Mouse (Mus musculus) c-Kit-positive CD71-negative TER-119-negative erythroid progenitor cells, embryonic 14.5 days (primary cell): ENCODE data around the gene 4930539E08Rik.
A peak's percentile ranks its signal among the peaks of the same experiment; 100 is the strongest.

Experiments used
- DNase-seq: peaks from one replicate; pipeline ENCODE4 v3.0.0-alpha.2; 2013; ENCODE audit warnings: low read depth

4930539E08Rik gene

DNA sequence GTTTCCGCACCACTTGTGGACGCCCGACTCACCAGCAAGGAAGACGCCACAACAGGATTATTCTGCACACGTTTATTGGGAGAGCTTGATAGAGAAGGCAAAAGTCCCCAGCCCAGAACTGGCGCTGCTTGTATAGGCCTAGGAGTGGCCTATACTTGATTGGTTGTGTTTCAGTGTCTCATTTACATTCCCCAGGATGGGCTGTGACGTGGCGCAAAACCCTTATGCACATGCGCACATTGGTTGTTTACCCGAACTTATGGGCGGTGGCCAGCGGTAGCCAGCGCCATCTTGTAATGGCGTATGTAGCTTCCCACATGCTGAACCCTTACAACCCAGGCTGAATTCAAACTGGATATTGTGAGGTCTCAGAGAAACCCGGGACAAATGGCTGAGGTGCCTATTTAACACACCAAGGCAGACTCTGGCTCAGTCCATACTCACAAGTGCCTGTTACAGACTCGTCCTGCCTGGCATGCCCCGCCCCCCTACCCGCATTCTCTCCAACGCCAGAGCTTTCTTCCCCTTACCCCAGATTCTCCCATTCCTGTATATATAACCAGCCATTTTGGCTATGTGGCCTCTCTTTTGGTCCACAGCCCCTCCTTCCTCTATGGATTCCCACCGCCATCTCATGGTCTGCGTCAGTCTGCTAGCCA lies 19.8 kb downstream of the 4930539E08Rik start:
- no peak for DNase-seq

DNA sequence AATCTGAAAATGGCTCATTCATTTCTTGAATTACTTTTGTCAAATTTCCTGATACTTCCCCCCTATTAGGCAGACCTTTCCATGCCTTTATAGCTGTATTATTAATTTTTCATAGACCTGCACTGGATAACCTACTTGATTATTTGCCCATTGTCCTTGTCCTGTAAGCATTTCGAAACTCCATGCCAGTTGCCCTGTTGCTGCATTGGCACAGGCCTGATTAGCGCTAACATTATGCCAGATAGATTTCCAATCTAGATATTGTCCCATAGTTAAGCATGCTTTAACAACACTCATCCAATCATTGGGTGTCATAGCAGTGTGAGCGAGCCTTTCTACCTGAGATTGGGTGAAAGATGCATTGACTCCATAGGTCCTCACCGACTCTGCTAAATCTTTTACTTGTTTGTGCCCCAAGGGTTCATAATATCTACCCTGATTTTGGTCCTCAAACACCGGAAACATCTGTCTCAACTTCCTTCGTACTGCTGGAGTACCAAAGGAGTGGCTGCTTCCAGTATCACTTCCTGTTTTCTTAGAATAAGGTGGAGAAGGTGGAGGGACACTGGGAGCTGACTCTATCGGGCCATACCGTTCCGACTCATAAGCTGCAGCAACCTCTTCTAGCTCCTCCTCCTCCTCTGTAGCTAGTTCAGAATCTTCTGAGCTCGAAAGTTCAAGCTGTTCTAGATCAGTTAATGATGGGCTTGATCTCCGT lies 20.9 kb downstream of the 4930539E08Rik start:
- DNase-seq = no peak

DNA sequence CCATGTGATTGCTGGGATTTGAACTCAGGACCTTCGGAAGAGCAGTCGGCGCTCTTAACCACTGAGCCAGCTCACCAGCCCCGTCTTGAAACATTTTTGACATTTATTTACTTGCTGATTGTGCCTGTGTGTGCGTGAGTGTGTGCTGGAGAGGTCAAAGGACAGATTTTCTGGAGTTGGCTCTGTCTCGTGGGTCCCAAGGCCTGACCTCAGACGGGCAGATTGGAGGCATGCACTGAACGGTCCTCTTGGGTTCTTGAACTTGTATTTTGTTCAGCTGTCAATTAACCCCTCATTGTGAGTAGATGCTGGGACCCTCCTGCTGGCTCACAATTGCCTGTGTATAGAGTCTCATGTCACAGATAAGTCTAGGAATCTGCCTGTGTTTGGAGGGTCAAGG lies 28.9 kb downstream of the 4930539E08Rik start:
- no peak for DNase-seq

DNA sequence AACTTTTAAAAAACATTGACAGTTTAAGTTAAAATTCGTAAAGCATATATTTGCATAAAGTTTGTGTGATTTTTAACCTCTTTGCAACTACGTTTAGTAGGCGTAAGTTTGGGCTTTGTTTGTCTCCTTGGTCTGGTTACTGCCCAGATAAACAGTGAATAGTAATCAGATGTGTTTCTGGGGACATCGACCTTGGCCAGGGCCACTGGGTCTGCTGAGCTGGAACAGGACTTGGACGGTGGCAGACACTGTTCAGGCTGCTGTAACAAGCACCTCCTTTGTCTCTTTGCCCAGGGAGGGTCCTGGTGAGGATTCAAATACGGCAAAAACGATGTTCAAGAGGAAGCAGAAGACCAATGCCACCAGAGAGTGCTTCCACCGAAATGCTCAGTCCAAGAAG lies 29.9 kb downstream of the 4930539E08Rik start:
- no peak for DNase-seq

DNA sequence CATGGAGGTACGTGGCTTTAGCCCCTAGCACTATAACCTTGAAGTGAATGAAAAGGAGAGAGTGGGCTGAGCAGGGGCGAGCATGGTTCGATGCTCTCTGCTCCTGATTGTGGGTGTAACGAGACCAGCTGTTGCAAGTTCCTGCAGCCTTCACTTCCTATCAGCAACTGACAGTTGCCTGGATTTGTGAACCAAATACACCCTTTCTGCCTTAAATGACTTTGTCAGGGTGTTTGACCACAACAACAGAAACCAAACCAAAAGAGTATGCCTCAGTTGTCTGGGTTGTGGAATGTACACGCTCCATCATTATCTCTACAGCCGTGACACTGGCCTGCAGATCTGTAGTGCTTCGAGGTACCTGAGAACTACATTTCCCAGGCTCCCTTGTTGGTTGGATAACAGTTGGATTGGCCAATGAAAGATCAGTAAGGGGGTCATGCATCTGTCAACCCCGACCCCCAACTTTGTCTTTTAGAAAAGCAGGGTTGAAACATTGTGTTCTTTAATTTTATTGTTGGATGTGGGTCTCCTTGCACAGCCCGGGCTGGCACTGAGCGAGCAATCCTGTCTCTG lies 31.1 kb downstream of the 4930539E08Rik start:
- DNase-seq = no peak

DNA sequence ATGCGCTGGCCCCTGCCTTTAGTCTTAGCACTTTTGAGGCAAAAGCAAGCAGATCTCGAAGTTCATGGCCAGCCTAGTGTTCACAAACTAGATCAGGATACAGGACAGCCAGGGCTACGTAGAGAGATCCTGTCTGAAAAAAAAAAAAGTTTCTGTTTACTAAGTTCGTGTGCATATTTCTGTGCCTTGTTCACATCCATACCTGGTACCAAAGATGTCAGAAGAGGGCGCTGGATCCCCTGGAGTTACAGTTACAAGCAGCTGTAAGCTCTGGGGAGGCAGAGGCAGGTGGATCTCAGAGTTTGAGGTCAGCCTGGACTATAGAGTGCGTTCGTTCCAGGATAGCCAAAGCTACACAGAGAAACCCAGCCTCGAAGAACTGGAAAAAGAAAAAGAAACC lies 32.3 kb downstream of the 4930539E08Rik start:
- DNase-seq = no peak

DNA sequence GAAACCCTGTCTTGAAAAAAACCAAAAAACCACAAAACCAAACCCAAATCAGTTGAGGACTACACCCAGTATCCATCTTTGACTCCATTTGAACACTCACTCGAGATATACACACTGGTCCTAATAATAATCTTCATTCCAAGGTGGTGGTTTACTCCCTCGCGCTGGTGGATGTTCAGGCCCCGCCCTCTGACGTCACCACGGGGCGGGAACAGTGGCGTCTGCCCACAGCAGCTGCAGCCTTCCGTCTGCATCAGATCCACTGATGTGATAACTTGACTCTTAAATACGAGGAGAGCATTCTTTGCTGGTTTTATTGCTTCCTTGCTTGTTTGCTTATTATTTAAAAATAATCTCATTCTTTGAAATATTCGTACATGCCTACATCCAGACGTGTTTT lies 32.8 kb downstream of the 4930539E08Rik start:
- DNase-seq = peak; percentile 76

DNA sequence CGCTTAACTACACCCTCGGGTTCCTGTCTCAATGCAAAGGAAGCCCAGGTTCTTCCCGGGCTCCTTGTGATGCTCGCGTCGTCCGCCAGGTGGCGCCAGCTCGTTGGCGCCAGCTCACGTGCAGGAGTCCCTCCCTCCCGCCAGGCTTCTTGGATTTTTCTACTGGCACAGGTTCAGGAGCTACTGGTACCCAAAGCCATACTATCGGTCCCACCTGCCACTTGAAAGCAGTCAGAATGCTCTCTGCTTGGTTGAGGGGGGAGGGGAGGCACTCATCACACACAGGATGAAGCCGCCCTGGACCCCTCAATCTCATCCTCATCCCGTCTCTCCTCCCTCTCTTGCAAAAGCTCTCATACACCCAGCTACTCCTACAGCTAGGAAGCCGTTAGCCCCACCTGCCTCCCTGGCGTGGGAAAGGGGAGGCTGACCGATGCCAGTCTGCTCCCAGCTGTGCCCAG lies 35.2 kb downstream of the 4930539E08Rik start:
- peak; percentile 58 for DNase-seq

DNA sequence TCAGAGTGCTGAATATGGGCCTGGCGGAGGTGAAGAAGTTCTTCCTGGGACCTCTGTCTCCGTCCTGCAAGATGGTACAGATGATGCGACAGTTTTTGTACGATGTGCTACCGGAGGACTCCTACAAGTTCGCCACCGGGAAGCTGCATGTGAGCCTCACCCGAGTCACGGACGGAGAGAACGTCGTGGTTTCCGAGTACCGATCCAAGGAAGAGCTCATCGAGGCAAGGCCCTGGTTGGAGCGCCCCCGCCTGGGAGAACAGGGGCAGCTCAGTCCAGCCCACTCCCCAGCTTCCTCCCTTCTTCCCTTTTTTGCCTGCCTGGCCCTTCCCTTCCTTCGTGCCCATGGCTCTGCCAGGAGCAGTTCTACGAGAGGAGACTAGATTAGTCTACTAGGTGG lies 38.3 kb downstream of the 4930539E08Rik start:
- no peak for DNase-seq

DNA sequence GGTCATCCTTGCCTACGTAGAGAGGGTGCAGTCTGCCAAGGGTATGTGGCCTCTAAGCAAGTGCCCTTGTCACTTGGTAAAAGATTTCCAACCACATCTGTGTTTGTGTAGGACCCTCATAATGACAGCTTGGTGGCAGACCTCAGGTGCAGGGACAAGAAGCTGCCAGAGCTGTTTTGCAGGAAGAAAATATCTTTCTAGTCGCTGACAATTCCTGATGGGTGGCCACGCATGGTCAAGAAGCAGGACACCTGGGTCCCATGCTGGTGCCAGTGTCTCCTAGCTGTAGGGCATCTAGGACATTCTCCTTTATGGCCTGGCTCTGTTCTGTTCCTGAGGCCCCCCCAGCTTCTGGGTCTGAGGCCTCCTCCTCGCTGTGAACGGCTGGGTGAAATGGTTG lies 38.8 kb downstream of the 4930539E08Rik start:
- no peak for DNase-seq

DNA sequence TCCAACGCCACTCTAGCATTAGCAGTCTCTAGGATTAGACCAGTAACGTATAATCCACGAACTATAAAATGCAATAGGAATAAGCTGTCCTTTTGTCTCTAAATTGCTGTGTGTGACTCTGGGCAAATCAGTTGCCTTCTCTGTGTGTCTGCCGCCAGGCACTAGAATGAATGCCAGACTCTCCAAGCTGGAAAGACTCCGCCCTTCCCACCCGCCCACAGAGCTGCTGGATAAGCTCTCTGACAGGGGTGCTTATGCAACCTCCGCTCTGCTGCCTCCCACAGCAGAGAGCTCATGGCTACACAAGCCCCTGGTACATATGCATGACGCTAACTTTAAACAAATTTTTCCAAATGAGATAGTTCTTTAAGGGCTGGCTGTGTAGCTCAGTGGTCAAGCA lies 39.8 kb downstream of the 4930539E08Rik start:
- DNase-seq = no peak

DNA sequence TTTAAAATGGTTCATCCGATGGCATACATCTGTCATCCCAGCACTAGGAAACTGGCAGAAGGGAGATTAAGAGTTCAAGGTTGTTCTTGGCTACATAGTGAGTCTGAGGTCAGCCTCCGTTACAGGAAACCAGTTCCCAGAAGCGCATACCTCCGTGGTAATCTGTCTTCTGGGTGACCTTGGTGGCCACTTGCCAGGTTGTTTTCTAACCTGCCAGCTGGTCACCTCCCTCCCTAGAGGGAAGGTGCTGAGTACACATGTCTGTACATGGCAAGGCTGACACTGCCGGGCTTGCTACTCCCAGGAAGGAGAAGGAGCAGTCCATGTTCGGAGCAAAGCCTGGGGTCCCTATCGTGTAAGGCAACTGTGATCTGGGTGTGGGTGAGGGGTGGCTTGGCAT lies 40.3 kb downstream of the 4930539E08Rik start:
- DNase-seq = no peak

DNA sequence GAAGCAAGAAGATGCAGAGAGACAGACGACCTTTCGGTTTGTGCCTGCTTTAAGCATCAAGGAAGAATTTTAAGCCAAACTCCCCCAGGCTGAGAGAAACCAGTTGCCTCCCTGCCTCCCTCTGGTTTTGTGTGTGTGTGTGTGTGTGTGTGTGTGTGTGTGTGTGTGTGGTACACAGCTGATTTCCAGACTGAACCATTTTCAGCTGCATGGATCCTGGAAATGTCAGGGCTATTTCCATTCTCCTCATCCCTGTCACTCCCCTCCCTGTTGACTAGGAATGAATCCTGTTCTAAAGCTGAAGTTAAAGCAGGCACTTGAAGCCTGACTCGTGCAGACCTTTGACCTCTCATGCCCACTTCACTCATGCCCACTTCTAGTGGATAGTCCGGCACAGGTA lies 40.9 kb downstream of the 4930539E08Rik start:
- no peak for DNase-seq

DNA sequence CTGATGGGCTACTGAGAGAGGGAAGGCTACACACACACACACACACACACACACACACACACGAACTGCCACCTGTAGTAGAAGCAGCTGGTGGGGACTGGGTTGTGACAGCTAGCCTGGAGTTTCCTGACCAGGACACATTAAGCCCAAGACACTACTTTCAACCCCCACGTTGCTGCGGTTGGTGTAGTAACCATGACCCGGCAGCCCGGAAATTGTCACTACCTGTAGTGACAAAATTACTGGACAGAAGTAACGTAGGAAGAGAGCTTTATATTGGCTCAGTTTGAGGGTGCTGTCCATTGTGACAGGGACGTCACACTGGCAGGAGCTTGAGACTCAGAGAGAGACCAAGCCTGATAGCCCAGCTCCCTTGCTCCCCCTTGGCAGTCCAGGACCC lies 42.8 kb downstream of the 4930539E08Rik start:
- DNase-seq = no peak

DNA sequence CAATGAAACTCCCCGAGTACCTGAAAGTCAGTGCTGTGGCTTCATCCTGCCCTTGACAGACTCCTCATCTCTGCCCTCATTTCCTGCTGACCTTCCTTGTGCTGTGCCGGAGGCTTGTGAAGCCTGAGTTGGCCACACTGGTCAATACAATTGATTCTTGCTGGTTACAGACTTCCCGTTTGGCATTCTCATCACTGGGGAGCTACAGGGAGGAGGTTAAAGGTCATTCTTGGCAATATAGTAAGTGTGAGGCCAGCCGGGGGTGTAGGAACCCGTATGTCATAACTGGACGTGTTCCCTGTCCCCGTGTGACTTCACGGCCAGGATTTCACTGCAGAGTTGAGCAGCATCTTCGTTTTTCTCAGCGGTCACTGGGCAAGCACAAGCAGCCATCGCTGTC lies 43.3 kb downstream of the 4930539E08Rik start:
- DNase-seq = no peak

DNA sequence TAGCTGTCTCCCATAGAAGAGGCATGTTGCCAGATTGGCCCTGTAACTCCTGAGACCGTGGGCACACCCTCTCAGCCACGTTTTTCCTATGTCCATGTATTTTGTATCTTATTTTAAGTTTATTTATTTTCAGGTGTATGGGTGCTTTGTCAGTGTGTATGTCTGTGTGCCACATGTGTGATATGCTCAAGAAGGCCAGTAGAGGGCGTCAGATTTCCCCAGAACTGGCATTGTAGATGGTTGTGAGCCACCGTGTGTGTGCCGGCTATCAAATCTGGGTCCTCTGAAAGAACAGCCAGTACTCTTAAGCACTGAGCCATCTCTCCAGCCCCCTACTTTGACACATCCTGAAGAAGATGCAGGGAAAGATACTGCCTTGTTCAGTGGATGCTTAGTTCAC lies 44.7 kb downstream of the 4930539E08Rik start:
- DNase-seq = no peak

DNA sequence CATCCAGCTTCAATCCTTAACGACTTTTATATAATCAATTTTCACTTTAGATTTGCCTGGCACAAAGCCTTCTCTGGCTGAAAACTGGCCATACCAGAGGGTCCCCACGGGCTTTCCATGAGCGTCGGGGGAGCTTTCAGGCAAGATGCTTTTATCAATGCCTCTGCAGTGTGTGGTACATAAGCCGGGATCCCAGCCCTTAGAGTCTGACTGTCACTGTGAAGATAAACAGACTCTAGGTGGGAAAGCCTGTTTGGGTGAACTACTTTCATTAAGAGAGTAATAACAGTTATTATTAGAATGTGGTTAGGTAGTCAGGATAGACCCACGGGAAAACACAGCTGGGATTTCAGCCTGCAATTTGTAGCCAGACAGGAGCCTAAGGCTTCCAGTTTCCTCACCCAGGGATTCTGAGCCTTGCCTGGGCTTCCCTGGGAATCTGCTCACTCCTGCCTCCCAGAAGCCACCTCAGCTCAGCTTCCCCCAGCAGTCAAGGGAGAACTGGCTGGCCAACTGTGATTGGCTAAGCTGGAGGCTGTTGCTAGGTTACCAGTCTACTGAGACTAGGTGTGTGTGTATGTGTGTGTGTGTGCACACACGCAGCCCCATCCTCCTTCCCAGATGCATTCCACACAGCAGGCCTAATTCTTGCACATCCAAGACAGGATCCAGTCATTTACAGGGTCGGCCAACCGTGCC lies 45.6 kb downstream of the 4930539E08Rik start:
- no peak for DNase-seq

DNA sequence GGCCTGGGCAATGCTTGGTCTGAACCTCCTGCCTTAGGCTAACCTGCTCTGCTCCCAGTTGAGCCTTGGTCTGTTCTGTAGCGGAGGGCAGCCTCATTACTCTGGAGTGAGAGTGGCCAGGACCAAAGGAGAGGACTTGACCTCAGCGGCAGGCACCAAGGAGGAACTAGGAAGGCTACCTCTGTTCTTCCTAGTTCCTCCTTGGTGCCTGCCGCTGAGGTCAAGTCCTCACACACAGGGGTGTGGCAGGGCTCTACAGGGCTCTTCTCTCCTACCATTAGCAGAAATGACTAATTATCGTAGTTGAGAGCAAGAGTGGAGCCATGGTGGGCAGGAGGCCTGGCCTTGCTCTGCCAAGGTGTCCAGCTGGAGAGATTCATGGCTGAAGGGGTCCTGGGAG lies 47.7 kb downstream of the 4930539E08Rik start:
- DNase-seq = no peak

DNA sequence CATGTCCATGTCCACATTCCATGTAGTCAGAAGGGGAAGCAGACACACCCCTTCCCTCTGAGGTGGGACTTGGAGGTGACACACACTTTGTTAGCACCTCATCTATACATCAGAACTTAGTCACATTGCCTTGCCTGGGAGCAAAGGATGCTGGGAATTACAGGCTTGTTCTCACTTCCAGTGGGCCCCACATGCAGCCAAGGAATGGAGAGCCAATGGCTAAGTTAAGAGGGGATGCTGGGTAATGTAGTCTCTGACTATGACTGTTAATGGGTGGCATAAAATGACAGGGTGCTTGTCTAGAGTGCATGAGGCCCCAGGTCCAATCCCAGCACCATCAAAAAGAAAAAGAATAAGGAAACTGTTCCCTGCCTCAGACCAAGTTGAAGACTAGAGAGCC lies 48.2 kb downstream of the 4930539E08Rik start:
- DNase-seq = no peak

DNA sequence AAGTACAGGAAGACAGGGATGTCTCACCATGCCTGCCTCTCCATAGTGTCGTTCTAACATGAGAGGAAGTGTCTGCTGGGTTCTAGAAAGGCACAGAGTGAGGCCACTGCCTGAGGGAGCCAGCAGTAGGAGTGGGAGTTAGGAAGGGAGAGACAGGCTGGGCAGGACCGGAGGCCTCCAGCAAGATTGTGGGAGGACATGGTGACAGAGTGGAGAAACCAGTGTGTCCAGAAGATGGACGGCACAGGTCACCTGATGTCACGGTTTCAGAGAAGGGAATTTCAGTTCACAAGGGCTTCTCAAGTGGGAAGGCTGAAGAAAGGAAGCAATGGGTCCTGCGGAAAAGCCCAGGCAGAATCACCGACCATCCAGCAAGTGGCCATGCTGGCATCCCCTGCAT lies 50.7 kb downstream of the 4930539E08Rik start:
- no peak for DNase-seq

DNA sequence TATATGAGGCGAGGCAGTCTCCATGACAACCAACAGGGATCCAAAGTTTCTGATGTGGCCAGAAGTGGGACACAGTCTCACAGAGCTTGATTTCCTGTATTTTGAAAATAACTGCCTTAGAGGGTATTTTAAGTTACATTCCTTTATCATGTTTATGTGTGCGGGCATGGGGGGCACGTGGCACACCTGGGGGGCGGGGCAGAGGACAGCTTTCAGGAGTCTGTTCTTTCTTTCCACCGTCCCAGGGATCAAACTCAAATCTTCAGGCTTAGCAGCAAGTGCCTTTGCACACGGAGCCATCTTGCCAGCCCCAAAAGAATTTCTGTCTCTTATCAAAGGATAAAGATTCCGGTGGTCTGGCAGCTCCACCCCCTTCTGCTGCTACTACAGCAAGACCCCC lies 51.2 kb downstream of the 4930539E08Rik start:
- DNase-seq = no peak

DNA sequence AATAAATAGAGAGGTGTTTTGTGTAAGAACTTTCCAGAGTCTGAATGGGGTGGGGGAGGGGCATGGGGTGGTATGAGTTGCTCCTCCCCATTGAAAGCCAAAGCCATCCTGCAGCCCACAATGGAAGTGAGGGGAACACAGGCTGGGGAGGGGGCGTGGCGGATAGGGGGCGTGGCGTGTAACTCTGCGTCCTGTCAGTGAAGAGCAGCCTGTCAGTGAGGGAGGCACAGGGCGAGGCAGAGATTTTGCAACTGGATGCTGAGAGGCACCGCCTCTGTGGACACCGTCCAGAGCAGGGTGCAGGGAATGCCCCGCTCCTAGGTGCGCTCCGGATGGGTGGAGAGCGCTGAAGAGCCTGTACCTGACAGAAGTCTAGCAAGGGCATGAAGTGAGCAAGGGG lies 56.9 kb downstream of the 4930539E08Rik start, which contains the start of gene Pnpla1:
Gene Pnpla1 (plus strand): TSS at position 207 of the 400 bp plus-strand sequence.
- no peak for DNase-seq

DNA sequence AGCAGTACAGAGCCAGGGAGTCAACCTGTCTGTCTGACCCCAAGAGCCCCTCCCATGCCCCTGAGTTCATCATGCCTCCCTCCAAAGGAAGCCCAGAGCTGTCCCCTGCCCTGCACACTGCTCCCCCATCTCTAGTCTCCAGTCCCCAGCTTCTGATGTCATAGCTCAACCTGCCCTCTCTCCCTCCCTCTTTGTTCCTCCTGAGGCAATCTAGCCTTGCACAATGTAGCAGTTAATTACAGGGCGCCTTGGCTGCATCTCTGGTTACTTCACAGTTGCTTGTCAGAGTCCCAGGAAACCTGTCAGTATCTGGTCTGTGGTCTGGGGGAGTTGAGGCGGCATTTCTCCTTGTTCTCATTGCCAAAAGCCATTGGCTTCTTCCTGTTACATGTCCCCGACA lies 59.1 kb downstream of the 4930539E08Rik start:
- no peak for DNase-seq
